14 mouse cellular contexts compared by ENCODE assay signal in the genomic region with DNA sequence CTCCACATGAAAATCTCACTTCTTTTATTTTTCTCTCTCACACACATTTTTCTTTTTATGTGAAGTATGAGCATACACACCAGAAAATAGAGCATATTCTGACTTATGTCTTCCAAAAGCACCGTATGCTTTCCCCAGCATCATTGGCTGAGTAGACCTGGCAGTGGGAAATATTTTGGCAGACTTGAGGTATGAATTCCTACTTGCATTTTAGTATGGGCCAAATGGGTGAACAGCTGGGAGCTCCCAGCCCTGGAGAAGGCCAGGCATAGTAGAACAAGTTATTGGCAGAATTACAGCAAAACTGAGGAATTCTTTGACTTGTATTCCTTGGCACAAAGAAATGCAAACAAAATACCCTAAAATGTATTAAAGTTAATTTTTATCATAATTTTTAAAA.
DNase-seq lines count a peak whose midpoint lies in the region; ATAC-seq lines count a peak whose summit lies in the region.
"Had no signal": no experiment of that assay in that cellular context is flagged by ENCODE, and none has a peak within 500 bp of the region (broad histone marks: within the 10 kb centered on the region; RNA-seq: fewer than 3 reads in every experiment).

No protein-coding gene starts in this region.

- intact Hi-C loops in left cerebral cortex, postnatal 10 days (cut with DNase I) = no loop called here

- no peak overlapping the region for H3K4me3 ChIP-seq in forebrain, embryonic 16.5 days (replicated peaks; ENCODE audit: low read length)
- H3K4me3 ChIP-seq in liver, embryonic 11.5 days (ENCODE audit: low read depth, low read length) = no peak overlapping the region
- H3K4me3 ChIP-seq: embryonic facial prominence, embryonic 12.5 days; heart, embryonic 13.5 days; hindbrain, embryonic 15.5 days; lung, embryonic 15.5 days; midbrain, embryonic 10.5 days; neural tube, embryonic 13.5 days had no signal

- H3K9me3 ChIP-seq in forebrain, embryonic 16.5 days (ENCODE audit: control insufficient read depth, low read length) = no peaks in the 10 kb centered on the region
- H3K9me3 ChIP-seq in liver, embryonic 11.5 days (ENCODE audit: control insufficient read depth, low read length) = no peaks in the 10 kb centered on the region
- H3K9me3 ChIP-seq: embryonic facial prominence, embryonic 12.5 days; heart, embryonic 13.5 days; hindbrain, embryonic 15.5 days; lung, embryonic 15.5 days; midbrain, embryonic 10.5 days; neural tube, embryonic 13.5 days had no signal

- H3K36me3 ChIP-seq in forebrain, embryonic 16.5 days (ENCODE audit: control insufficient read depth, insufficient read depth) = no peaks in the 10 kb centered on the region
- H3K36me3 ChIP-seq in liver, embryonic 11.5 days (ENCODE audit: control insufficient read depth, insufficient read depth, low read length) = no peaks in the 10 kb centered on the region
- H3K36me3 ChIP-seq: embryonic facial prominence, embryonic 12.5 days; heart, embryonic 13.5 days; hindbrain, embryonic 15.5 days; lung, embryonic 15.5 days; midbrain, embryonic 10.5 days; neural tube, embryonic 13.5 days had no signal

- H3K4me2 ChIP-seq in forebrain, embryonic 16.5 days (ENCODE audit: low read length) = no peak overlapping the region
- no peak overlapping the region for H3K4me2 ChIP-seq in liver, embryonic 11.5 days
- H3K4me2 ChIP-seq: embryonic facial prominence, embryonic 12.5 days; heart, embryonic 13.5 days; hindbrain, embryonic 15.5 days; lung, embryonic 15.5 days; neural tube, embryonic 13.5 days had no signal

- WGBS in forebrain, embryonic 16.5 days = 64% methylated on average over 1 of the region's 1 CpGs
- 80% methylated on average over 1 of the region's 1 CpGs for WGBS in liver, embryonic 11.5 days

- H3K9ac ChIP-seq in forebrain, embryonic 16.5 days (replicated peaks; ENCODE audit: low read depth, low read length) = no peak overlapping the region
- H3K9ac ChIP-seq in liver, embryonic 11.5 days (ENCODE audit: low read depth, low read length) = no peak overlapping the region
- H3K9ac ChIP-seq: embryonic facial prominence, embryonic 12.5 days; heart, embryonic 13.5 days; hindbrain, embryonic 15.5 days; lung, embryonic 15.5 days; neural tube, embryonic 13.5 days had no signal

- DNase-seq in brain, adult 2 months (ENCODE audit: low read depth, low spot score) = peak; percentile 87
- DNase-seq in brain, embryonic 18.5 days (ENCODE audit: low read depth, low spot score) = peak; percentile 79
- peak; percentile 11 to 34 for DNase-seq in left cerebral cortex, postnatal 10 days (ENCODE audit: extremely low spot score in 1 of 2, low spot score in 2 of 2)
- DNase-seq in heart, adult 8-10 months (ENCODE audit: low spot score) = no peak
- DNase-seq in liver, embryonic 11.5 days (ENCODE audit: low spot score) = no peak
- DNase-seq in thymus, postnatal 14 days = no peak
- DNase-seq: thymus, postnatal 25 days had no signal

- H3K27me3 ChIP-seq in forebrain, embryonic 16.5 days (replicated peaks; ENCODE audit: control insufficient read depth, insufficient read depth, low read length) = no peaks in the 10 kb centered on the region
- H3K27me3 ChIP-seq in liver, embryonic 11.5 days (replicated peaks; ENCODE audit: control insufficient read depth, insufficient read depth, low read length) = no peaks in the 10 kb centered on the region
- H3K27me3 ChIP-seq: embryonic facial prominence, embryonic 12.5 days; heart, embryonic 13.5 days; hindbrain, embryonic 15.5 days; lung, embryonic 15.5 days; neural tube, embryonic 13.5 days had no signal

- no peak overlapping the region for H3K27ac ChIP-seq in forebrain, embryonic 16.5 days (ENCODE audit: low read length)
- H3K27ac ChIP-seq in liver, embryonic 11.5 days (ENCODE audit: low read depth, low read length) = no peak overlapping the region
- H3K27ac ChIP-seq: embryonic facial prominence, embryonic 12.5 days; heart, embryonic 13.5 days; hindbrain, embryonic 15.5 days; lung, embryonic 15.5 days; midbrain, embryonic 10.5 days; neural tube, embryonic 13.5 days had no signal

- ATAC-seq in forebrain, embryonic 16.5 days = peak; percentile 97
- no peak for ATAC-seq in liver, embryonic 11.5 days (replicated peaks; ENCODE audit: low FRiP score)

- no peaks in the 10 kb centered on the region for H3K4me1 ChIP-seq in forebrain, embryonic 16.5 days (replicated peaks; ENCODE audit: control insufficient read depth, insufficient read depth, low read length)
- H3K4me1 ChIP-seq in liver, embryonic 11.5 days (replicated peaks; ENCODE audit: control insufficient read depth, insufficient read depth, low read length) = no peaks in the 10 kb centered on the region
- H3K4me1 ChIP-seq: embryonic facial prominence, embryonic 12.5 days; heart, embryonic 13.5 days; hindbrain, embryonic 15.5 days; lung, embryonic 15.5 days; midbrain, embryonic 10.5 days; neural tube, embryonic 13.5 days had no signal

Comparison
In these comparisons a context has a peak if more than half of its experiments do, and no peak if none do; other contexts are left out.
1. DNase-seq: peak in brain, adult 2 months (single experiment), brain, embryonic 18.5 days (single experiment) and left cerebral cortex, postnatal 10 days (2 of 2); none in heart, adult 8-10 months (single experiment), liver, embryonic 11.5 days (single experiment) and thymus, postnatal 14 days (single experiment).